Mouse (Mus musculus) midbrain, embryonic 10.5 days (tissue): Measurements from ENCODE around the gene Lrch1. TPM values are rescaled to one million over a fixed set of nuclear protein-coding genes. Genes with fewer than 3 reads are reported as not detected.

ENCODE experiments used
- DNase-seq: peaks from one replicate; pipeline ENCODE4 v3.0.0-alpha.2; 2017; ENCODE audit warnings: low spot score
- H3K27ac ChIP-seq: fragments of 300-500 bp; sonication (generic); replicated peaks from 2 replicates; pipeline ENCODE4 v1.5.1; 2016; ENCODE audit warnings: mild to moderate bottlenecking
- H3K27me3 ChIP-seq: fragments of 300-500 bp; sonication (generic); 2 replicates; pipeline ENCODE4 v1.6.1; 2016; ENCODE audit warnings: low read depth, mild to moderate bottlenecking; ENCODE audit not compliant: poor library complexity, severe bottlenecking
- H3K36me3 ChIP-seq: fragments of 300-500 bp; sonication (generic); 2 replicates; pipeline ENCODE4 v1.6.1; 2016; ENCODE audit warnings: mild to moderate bottlenecking, moderate library complexity
- H3K4me1 ChIP-seq: fragments of 300-500 bp; sonication (generic); 2 replicates; pipeline ENCODE4 v1.6.1; 2016
- H3K4me3 ChIP-seq: fragments of 300-500 bp; sonication (generic); 2 replicates; pipeline ENCODE4 v1.5.1; 2016; ENCODE audit warnings: mild to moderate bottlenecking, moderate library complexity
- H3K9me3 ChIP-seq: fragments of 300-500 bp; sonication (generic); replicated peaks from 2 replicates; pipeline ENCODE4 v1.6.1; 2016; ENCODE audit warnings: mild to moderate bottlenecking
- WGBS: fragments of 180-500 bp; shearing (Covaris S2); methylation state at CpG from one replicate; pipeline ENCODE4 v1.1.7; 2016; 5-methylcytosine and 5-hydroxymethylcytosine counted together
- polyA plus RNA-seq: library from polyadenylated mRNA; unstranded; fragments of >200 nt; fragmentation: Nextera tagmentation; extraction: Ambion mirVana; gene quantifications from 2 replicates; pipeline ENCODE4 v1.2.1, GENCODE M21; 2016

Gene Lrch1
- polyA plus RNA-seq, 1 experiment from 2014 or later, result 6.4 TPM

GRCm38 (mm10) chr14:74848224-74848623, 99.5 kb downstream of the Lrch1 start:
- no peak for DNase-seq
- Histone ChIP-seq H3K9me3 (no peaks in the 10 kb centered on the region), H3K4me3 (no peak overlapping the region), H3K4me1 (peaks cover 26% of the 10 kb centered on the region), H3K36me3 (no peaks in the 10 kb centered on the region), H3K27ac (no peak overlapping the region), H3K27me3 (no peaks in the 10 kb centered on the region)
- 92% methylated on average over 5 of the region's 5 CpGs for WGBS

DNA sequence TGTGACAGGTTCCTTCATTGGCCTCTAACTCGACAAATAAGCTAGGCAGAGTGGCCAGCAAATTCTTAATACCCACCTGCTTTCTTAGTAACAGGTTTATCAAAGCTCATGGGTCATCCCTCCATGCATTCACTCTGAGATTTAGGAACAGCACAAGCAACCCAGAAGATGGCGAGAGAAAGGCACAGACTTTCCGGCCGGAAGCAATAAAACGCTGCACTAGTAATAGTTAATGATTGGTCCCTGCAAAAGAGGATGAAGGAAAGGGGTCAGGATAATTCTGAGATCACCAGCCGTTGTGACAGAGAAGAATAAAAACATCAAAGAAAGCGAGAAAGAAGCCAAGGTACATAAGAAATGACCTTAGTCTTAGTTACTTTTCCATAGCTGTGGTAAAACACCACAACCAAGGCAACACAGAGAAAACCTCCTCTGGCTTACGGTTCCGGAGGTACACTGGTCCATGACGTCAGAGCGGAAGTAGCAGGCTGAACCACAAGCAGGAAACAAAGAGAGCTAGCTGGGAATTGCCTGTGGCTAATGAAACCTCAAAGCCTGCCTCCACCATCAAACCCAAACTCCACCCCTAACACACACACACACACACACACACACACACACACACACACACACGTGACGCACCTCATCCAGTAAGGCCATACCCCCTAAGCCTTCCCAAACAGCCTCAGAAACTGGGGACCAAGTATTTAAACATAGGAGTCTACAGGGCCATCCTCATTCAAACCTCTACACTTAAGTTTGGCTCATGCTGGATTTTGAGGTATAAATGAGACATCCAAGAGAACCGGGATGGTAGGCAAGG, 100.2 kb downstream of the Lrch1 start:
- Histone ChIP-seq H3K27ac (no peak overlapping the region), H3K4me1 (peaks cover 19% of the 10 kb centered on the region), H3K36me3 (no peaks in the 10 kb centered on the region), H3K9me3 (no peaks in the 10 kb centered on the region), H3K27me3 (no peaks in the 10 kb centered on the region), H3K4me3 (no peak overlapping the region)
- no peak for DNase-seq
- WGBS, result 87% methylated on average over 14 of the region's 14 CpGs

DNA sequence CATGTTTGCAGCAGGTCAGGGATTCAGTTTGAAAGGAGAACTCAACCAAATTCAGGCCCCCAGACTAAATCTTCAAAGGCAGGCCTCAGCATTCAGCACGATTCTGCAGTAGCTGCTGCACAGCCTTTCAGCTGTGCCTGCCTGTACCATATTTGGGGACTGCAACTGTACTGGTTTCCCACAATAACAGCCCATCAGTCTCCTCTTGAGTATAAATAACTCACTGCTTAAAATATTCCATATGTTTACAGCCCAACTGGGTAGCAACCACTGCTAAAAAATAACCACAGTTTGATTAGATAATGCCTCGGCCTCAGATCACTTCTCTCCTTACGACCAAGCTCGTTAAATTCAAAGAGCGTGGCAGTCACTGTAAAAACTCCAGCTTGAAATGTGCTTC, 101.0 kb downstream of the Lrch1 start:
- Histone ChIP-seq H3K9me3 (no peaks in the 10 kb centered on the region), H3K27ac (no peak overlapping the region), H3K36me3 (no peaks in the 10 kb centered on the region), H3K4me3 (no peak overlapping the region), H3K27me3 (no peaks in the 10 kb centered on the region), H3K4me1 (peaks cover 11% of the 10 kb centered on the region)
- 79% methylated on average over 5 of the region's 5 CpGs for WGBS
- DNase-seq, result no peak

DNA sequence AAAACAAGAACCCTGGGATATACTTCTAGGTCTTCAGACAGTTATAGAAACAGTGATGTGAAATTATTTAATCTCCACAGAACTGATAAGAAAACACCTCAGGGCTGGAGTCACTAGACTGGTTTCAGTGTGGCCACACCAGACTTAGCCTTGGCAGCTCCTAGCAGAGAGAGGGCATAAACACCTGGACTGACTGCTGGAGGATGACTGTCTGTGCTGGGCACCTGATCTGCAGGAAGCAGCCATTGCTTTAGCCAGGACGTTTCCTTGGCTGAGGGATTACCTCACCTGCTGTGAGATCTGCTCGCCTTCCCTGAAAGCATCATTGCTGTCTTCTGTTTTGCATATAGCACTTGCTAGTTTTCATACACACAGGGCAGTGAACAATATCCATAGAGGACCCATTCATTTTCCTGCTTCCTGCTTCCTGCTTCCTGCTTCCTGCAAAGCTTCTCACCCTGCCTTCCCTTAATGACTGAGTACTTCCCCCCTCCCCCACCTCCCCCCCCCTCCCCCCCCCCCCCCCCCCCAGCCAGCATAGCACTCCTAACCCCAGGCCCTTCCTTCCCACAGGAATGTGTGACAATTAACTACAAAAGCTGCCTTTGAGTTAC, 101.9 kb downstream of the Lrch1 start:
- no peaks in the 10 kb centered on the region for H3K9me3 ChIP-seq
- no peaks in the 10 kb centered on the region for H3K36me3 ChIP-seq
- peaks cover 10% of the 10 kb centered on the region; the same call in 1 of the 2 replicates for H3K4me1 ChIP-seq
- H3K27me3 ChIP-seq, result no peaks in the 10 kb centered on the region
- no peak overlapping the region for H3K4me3 ChIP-seq
- no peak overlapping the region for H3K27ac ChIP-seq
- 30% methylated on average over 2 of the region's 2 CpGs for WGBS
- DNase-seq, result no peak

DNA sequence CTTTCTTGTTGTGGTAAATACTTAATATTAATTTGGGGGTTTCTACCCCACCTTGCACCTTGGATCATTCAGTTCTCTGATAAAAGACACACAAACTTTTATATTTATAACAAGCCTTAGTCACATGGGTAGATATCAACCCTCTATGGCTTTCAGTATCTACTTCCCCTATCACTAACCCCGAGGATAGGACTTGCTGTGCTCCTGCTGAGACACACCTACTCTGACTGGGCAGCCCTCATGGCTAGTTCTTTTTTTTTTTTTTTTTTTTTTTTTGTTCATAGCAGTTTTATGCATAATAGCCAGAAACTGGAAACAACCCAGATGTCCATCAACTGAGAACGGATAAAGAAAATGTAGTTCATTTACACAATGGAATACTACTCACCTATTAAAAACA, 106.0 kb downstream of the Lrch1 start:
- DNase-seq, result no peak
- WGBS, result 79% methylated on average over 2 of the region's 2 CpGs

DNA sequence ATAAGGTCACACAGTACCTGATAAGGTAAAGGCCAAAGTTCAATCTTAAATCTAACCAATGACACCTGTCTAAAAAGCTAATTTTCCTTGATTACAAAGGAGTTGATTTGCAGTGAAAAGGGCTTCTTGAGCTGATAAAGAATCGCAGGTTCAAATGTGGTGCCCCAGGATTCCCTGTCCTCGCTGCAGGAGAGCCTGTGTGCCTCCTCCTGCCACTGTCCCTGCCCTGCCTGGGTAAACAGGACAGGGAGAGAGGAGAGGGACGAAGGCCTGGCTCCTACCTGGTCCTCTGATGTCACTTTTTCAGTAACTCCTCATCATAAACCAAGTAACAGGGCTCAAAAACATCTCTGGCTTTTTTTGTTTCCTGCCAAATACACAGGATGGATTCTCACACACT, 106.4 kb downstream of the Lrch1 start:
- WGBS, result 76% methylated on average over 3 of the region's 3 CpGs
- H3K36me3 ChIP-seq, result no peaks in the 10 kb centered on the region
- no peaks in the 10 kb centered on the region for H3K9me3 ChIP-seq
- H3K4me3 ChIP-seq, result no peak overlapping the region
- H3K27ac ChIP-seq, result no peak overlapping the region
- no peaks in the 10 kb centered on the region for H3K27me3 ChIP-seq
- peaks cover 8% of the 10 kb centered on the region; the same call in 1 of the 2 replicates for H3K4me1 ChIP-seq
- DNase-seq, result no peak

More for the DNA sequence above, 106.0 kb downstream of the Lrch1 start:
- no peaks in the 10 kb centered on the region for H3K36me3 ChIP-seq
- no peak overlapping the region for H3K27ac ChIP-seq
- no peaks in the 10 kb centered on the region for H3K27me3 ChIP-seq
- peaks cover 10% of the 10 kb centered on the region; the same call in 1 of the 2 replicates for H3K4me1 ChIP-seq
- H3K9me3 ChIP-seq, result no peaks in the 10 kb centered on the region
- no peak overlapping the region for H3K4me3 ChIP-seq

DNA sequence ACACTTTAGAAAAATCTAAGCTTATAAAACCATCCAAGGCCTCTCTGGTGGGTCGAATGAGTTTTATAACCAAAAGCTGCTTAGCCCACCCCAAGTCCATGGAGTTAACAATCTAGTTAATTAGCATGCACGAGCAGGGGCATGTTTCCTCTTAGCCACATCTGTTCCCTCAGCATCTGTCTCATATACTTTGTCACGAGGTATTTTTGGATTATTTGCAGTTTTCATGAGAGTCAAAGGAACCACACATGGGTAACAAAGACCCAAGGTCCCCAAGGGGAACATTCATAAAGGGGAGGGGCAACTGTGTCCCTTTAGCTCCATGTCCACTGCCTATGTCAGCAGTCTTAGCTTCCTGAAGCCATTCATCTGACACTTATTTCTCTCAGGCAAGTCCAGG, 106.9 kb downstream of the Lrch1 start:
- Histone ChIP-seq H3K9me3 (no peaks in the 10 kb centered on the region), H3K27me3 (no peaks in the 10 kb centered on the region), H3K27ac (no peak overlapping the region), H3K4me1 (peaks cover 8% of the 10 kb centered on the region; the same call in 1 of the 2 replicates), H3K4me3 (no peak overlapping the region), H3K36me3 (no peaks in the 10 kb centered on the region)
- no peak for DNase-seq
- 80% methylated on average over 3 of the region's 3 CpGs for WGBS

DNA sequence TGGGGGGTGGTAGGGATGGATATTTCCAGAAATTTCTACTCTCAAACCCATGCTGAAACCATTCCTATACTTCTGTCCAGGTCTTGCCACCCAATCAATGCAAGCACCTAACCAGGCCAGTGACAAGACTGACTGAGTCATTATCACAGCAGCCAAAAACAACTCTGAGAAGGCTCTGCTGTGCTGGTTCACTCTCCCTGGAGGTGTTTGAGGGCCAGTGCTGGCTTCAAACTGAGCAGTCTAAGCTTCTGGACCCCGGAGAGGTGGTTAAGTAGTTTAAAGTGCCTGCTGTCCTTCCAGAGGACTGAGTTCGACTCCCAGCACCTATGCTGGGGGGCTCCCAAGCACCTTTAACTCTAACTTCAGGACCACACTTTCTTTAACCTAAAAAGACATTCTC, 107.3 kb downstream of the Lrch1 start:
- Histone ChIP-seq H3K4me3 (no peak overlapping the region), H3K27ac (no peak overlapping the region), H3K36me3 (no peaks in the 10 kb centered on the region), H3K4me1 (0 out of 2 replicates have a peak, but pooled peaks cover 11% of the 10 kb centered on the region), H3K27me3 (no peaks in the 10 kb centered on the region), H3K9me3 (no peaks in the 10 kb centered on the region)
- DNase-seq, result no peak
- 82% methylated on average over 2 of the region's 2 CpGs for WGBS

DNA sequence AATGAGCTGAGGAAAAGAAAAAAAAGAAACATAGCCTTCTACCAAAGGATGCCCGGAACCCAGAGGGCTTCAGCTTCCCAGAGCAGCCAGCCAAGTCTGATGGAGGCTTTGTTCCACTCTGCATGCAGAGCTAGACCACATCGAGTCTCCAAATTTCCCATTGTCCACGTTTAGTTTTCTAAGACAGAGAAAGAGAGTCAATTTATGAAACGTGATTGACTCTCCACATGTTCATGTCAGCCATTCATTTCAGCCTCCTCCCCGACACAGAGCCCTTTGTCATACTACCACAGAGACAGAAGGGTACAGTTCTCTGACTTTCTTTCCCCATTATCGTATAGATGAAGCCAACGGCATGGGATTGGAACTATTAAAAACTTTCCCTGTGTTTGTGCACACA, 108.9 kb downstream of the Lrch1 start:
- Histone ChIP-seq H3K9me3 (no peaks in the 10 kb centered on the region), H3K36me3 (no peaks in the 10 kb centered on the region), H3K27me3 (no peaks in the 10 kb centered on the region), H3K4me1 (0 out of 2 replicates have a peak, but pooled peaks cover 13% of the 10 kb centered on the region), H3K27ac (no peak overlapping the region), H3K4me3 (no peak overlapping the region)
- 87% methylated on average over 7 of the region's 7 CpGs for WGBS
- DNase-seq, result no peak

DNA sequence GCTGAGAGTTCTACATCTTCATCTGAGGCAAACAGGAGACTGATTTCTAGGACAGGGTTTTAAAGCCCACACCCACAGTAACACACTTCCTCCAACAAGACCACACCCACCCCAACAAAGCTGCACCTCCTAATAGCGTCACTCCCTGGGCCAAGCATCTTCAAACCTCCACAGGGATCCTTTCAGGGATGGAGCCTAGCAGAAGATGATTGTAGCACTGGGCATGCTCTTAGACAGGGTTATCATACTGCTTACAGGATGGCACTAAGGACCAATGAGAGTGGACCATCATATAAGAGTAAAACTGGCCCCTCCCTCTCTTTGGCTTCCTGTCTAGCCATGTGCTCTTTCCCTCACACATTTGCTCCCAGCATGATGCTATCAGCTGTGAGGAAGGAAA, 112.7 kb downstream of the Lrch1 start:
- H3K9me3 ChIP-seq, result no peaks in the 10 kb centered on the region
- WGBS, result 56% methylated on average over 1 of the region's 1 CpGs
- H3K27ac ChIP-seq, result no peak overlapping the region
- H3K4me3 ChIP-seq, result no peak overlapping the region
- no peak for DNase-seq
- H3K4me1 ChIP-seq, result peaks cover 18% of the 10 kb centered on the region; the same call in 1 of the 2 replicates
- H3K27me3 ChIP-seq, result no peaks in the 10 kb centered on the region
- no peaks in the 10 kb centered on the region for H3K36me3 ChIP-seq

- Histone ChIP-seq H3K9me3 (no peaks in the 10 kb centered on the region), H3K27me3 (no peaks in the 10 kb centered on the region), H3K36me3 (no peaks in the 10 kb centered on the region), H3K27ac (no peak overlapping the region), H3K4me1 (peaks cover 18% of the 10 kb centered on the region; the same call in 1 of the 2 replicates), H3K4me3 (no peak overlapping the region)
- DNase-seq, result no peak
- WGBS, result 100% methylated on average over 1 of the region's 1 CpGs
Measured at GRCm38 (mm10) chr14:74834215-74834614, 113.5 kb downstream of the Lrch1 start.

- H3K9me3 ChIP-seq, result no peaks in the 10 kb centered on the region
- peak overlapping the region; percentile 65 for H3K27ac ChIP-seq
- DNase-seq, result no peak
- no peaks in the 10 kb centered on the region for H3K36me3 ChIP-seq
- H3K4me1 ChIP-seq, result peaks cover 18% of the 10 kb centered on the region; the same call in 1 of the 2 replicates
- no peaks in the 10 kb centered on the region for H3K27me3 ChIP-seq
- no peak overlapping the region for H3K4me3 ChIP-seq
- 86% methylated on average over 5 of the region's 5 CpGs for WGBS
Measured at GRCm38 (mm10) chr14:74831653-74832052, 116.0 kb downstream of the Lrch1 start.

DNA sequence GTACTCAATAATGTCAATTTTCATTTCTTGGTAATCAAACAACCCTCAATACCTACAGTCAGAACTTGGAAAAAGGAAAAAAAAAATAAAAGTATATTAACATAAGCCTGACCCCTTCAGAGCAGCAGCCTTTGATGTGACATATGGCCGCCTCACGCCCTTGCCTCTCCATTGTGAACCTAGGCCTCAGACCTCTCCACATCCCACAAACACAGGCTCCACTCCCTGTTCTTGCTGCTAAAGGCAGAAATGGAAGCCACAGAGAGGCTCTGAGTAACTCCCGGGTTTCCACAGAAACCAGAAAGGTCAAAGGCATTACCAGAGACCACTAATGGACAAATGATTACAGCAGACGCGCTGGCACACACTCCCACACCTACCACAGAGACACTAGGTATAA, 116.6 kb downstream of the Lrch1 start:
- H3K4me1 ChIP-seq, result peaks cover 18% of the 10 kb centered on the region; the same call in 1 of the 2 replicates
- H3K36me3 ChIP-seq, result no peaks in the 10 kb centered on the region
- H3K27ac ChIP-seq, result peak overlapping the region; percentile 65; the same call in 1 of the 2 replicates
- no peaks in the 10 kb centered on the region for H3K9me3 ChIP-seq
- 83% methylated on average over 5 of the region's 5 CpGs for WGBS
- no peak overlapping the region for H3K4me3 ChIP-seq
- H3K27me3 ChIP-seq, result no peaks in the 10 kb centered on the region
- no peak for DNase-seq
